Mouse (Mus musculus) G1E-ER4 (cell line): ENCODE data around the gene Gtsf1. TPM values are rescaled to one million over a fixed set of nuclear protein-coding genes. Genes with fewer than 3 reads are reported as not detected.

ENCODE experiments used
- GATA1 ChIP-seq: IDR thresholded peaks from one replicate; pipeline ENCODE4 v1.8.0; 2012; ENCODE audit warnings: low read length, inconsistent platforms
- polyA plus RNA-seq: library from polyadenylated mRNA; stranded (reverse); fragments of >175 nt; gene quantifications from 2 replicates; pipeline ENCODE4 v1.2.3, GENCODE M21; 2012

The Gtsf1 gene
- polyA plus RNA-seq, 1 experiment, result not detected

DNA sequence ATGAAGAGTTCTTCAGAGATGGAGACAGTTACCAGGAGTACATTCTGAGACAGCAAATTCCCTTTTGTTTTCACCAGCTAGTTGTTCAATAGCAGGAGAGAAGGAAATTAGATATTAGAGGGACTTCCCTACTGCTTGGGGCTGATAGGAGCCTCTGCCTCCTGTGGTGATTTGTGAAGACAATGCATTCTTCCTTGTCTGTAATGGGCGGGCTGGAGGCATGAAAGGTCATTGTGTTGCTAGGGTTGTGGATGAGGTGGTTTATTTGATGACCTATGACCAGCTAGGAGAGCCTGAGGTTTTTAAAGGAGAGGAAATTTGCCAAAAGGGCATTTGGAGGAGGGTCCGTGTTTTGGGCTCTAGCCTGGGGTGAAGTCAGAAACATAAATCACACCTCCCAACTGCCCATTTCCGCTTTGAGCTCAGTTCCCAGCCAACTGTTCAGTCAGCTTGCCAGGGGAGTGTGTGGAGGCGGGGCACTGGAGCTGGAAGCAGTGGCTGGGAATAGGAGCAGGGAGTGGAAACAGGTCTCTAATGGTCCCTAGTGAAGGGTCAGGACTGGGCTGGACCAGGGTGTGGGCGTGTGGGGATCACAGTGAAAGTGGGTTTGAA lies 47.4 kb downstream of the Gtsf1 start:
- TF ChIP-seq GATA1, result no peak

DNA sequence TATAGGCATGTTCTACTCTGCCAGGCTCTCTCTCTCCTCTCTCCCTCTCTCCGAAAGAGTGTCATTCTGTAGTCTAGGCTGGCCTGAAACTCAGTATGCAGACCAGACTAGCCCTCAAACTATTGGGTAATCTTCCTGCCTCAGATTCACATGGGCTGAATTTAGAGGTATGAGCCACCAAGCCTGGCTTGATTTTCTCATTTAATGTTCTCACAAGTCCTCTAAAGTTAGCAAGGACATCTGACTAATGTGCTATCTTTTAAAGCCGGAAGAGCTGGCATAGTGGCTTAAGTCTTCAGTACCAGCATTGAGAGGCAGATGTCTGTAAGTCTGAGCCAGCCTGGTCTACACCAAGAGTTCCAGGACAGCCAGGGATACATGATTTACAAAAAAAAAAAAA lies 48.2 kb downstream of the Gtsf1 start:
- no peak for TF ChIP-seq GATA1

DNA sequence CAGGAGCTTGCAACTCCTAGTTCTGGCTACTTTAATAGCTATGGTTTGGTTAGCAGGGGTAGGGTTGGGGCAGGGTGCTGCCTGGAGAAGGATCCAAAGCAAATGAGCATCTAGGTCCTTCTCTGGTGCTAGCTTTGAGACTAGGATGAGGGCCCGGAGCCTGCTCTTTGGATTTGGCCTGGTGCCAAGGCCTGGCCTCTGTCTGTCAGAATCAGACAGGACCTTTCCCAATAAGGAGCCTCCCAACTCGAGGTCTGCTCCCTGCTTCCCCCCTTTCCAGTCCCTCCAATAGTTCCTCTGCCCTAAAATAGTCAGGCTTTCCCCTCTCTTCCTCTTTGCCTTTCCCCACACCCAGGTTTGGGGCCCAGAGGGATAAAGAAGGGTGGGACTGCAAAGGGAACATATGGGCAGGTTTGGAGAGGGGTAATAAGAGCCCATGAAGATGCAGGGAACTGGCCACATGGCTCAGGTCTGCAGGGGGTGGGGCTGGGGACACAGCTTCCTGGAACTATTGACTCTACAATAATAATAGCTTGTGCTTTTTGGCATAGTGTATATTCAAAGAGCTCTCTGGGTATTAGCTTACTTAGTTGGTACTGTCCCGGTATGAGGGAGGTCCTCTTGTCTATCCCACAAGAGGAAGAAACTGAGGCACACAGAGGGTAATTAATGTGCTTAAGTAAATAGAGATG lies 51.5 kb downstream of the Gtsf1 start:
- no peak for TF ChIP-seq GATA1

DNA sequence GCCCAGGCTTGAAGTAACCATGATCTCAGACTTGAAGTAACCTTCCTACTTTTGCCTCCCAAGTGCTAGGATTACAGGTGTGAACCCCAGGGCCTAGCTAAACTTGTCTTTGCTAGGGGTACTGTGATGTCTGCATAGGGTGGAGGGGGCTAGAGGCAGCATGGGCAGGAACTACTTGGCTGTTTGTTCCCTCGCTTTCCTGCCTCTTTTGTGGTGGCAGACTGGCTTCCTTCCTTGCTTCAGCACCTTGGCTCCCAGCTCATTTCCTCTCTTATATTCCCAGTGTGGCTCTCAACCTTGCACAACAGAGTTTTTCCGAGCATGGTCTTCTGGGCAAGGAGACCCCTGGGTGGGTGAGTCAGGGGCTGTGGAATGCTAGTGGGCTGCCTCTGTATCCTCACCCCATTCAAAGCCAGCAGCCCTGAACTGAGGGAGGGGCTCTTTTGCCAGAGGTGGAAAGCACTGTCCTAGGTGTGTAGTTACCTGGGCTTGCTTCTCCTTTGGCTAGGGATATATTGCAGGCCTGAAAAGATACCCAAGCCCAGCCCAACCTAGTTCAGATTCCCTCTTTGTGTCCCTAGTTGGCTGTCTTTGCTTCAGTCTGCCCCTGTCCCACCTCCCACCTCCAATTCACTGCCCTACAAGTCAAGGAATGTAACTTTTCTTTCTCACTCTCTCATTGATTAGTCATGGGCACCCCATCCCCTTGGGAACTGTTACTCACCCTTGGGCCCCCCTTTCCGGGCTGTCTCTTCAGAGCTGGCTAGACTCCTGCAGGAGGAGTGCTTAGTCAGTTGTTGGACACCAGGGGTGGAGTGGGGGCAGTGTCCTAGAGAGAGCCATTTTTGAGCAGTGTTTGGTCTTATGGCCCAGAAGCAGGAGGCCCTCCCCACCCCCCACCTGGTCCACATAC lies 52.3 kb downstream of the Gtsf1 start:
- no peak for TF ChIP-seq GATA1

DNA sequence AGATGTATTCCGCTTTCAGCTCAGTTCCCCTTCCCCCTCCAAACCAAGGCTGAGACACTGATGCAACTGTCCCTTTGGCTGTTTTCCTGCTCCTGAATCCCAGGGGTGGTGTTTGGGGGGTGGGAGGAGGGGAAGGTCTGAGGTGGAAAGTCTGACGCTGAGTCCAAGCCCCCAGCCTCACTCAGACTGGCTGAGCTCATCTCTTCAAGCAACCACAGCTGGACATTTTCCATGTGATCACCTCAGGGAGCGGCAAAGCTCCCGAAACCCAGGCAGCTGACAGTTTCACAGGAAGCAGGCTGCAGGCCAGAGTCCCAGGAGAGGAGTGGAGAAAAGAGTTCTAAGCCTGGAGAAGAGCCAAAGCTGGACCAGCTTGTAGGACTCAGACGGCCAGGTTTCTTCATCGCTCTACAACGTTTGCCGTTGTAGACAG lies 53.4 kb downstream of the Gtsf1 start:
- no peak for TF ChIP-seq GATA1

DNA sequence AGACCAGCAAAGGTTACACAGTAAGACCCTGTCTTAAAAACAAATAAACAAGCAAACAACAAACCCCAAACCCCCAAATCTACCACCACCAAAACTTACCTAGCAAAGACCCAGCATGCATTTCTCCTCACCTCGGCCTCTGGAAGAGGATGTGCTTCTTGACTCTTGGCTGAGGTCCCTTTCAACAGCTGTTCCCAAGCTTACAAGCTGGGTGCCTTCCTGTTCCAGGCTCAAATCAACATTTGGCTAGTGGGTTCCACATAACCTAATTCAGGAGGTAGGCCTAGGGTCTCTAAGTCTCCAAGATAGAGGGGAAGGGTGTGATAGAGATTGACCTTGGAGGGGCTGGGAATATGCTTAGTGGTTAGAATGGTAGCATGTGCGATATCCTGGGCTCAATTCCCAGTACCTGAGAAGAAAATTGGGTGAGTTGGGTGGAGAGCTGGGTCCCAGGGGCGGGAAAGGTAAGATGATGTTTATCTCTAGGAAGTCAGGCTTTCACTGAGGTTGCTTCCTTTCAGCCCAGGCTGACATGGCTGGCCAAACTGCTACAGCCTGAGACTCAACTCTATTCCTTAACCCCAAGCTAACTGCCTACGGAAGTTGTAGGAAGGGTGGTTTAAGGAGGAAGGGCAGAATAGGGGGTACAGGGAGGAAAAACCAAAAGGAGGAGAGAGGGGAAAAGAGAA lies 55.0 kb downstream of the Gtsf1 start:
- TF ChIP-seq GATA1, result no peak

DNA sequence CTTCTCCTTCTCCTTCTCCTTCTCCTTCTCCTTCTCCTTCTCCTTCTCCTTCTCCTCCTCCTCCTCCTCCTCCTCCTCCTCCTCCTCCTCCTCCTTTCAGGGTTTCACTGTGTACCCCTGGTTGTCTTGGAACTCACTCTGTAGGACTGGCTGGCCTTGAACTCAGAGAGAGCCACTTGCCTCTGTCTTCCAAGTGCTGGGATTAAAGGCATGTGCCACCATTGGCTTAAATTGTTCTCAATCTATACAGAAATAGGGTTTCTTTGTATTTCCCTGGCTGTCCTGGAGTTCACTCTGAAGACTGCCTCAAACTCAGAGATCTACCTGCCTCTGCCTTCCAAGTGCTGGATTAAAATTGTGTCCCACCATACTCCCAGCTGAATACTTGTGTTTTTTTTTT lies 57.8 kb downstream of the Gtsf1 start:
- no peak for TF ChIP-seq GATA1

DNA sequence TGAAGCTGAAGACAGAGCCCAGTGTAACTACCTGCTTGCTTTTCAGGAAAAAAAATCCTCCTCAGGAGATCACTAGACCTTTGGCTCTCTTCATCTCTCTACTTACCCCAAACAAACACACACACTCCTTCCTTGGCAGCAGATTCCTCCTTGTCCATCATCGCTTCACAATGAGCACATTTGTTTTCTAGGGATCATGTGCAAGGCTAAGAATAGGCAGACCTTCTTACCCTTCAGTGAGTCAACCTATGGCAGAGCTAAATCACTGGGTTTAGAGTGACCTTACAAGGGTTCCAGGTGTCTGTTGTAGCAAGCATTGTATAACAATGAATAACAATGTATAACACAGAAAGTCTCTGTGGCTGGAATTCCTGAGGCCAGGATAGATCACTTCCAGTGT lies 58.5 kb downstream of the Gtsf1 start:
- TF ChIP-seq GATA1, result no peak

DNA sequence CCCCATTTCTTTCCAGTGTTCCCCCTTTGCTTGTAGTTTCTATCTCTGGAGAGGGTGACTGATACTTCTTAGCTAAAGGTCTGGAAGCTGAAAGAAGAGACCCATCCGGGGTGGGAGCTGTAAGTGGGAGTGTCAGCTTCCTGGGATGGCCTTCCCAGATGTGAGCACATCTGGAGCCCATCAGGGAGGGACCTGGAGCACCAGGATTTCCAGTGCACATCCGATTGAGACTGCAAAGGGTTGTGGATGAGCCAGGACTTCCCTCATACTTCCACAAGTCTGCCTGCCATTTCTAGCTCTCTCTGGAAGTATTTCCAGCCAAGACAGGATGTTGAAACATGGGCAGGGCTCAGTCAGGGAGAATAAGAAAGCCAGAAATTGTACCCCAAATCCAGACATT lies 59.1 kb downstream of the Gtsf1 start:
- no peak for TF ChIP-seq GATA1

DNA sequence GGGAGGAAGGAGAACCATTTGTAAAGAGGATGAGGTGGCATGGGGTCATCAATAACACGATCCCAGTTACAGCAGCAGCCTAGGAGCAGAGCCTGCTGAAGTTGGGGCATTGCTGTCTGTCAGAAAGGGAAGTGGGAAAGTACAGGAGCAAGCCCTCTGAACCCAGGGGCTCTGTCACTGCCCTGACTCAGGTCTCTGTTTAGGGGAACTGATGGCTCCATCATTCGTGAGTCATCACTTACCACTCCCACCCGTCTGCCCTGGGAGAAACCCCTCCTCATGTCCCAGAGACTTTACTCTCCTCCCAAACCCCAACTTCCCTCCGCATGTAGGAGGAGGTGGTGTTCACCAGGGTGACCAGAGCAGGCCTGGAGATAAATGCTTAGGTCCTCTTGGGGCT lies 59.8 kb downstream of the Gtsf1 start:
- TF ChIP-seq GATA1, result no peak

DNA sequence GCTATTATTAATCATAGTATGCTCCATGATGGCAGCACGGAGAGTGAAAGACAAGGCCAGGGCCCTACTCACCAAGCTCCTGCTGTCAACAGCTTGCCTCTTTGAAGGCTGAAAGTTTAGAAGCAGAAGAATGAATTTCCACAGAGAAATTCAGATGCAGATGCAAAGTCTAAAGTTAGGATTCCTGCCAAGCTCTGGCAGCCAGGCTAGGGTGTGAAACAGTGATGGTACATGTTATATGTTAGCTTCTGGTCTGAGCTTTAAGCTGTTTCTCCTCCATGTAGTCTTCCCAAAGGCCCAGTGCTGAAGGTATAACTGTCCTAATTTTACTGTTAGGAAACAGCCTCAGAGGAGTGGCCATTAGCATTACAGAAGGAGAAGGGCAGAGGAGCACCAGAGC lies 61.1 kb downstream of the Gtsf1 start:
- TF ChIP-seq GATA1, result no peak

DNA sequence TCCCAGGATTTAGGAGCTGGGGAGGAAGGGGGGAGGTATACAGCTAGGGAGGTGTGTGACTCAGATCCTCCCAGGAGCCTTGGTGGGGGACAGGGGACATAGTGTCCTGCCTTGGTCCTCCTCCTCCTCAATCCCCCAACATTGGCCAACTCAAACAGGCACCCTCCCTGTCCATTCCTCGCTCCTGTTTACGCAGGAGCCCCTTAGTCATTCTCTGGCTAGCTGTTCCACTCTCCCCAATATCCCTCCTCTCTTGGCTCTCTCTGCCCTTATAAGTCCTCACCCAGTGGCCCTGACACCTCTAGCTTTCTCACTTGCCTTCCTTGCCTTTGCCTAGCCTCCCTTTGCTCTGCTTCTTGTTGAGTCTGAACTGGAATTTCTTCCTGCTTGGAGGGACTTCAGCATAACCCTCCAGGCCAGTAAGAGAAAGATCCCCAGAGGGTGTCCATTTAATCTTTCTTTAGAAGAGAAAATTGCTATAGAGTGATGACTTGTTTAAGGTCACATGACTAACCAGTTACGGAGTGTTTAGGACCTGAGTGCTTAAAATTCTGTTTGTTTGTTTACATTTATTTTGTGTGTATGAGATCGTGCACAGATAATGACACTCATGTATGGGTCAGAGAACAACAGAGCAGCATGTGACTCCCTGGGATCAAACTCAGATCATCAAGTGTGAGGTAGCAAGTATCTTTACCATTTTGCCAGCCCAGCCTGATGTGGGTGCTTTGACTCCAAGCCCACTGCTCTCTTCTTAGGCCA lies 61.9 kb downstream of the Gtsf1 start:
- no peak for TF ChIP-seq GATA1

DNA sequence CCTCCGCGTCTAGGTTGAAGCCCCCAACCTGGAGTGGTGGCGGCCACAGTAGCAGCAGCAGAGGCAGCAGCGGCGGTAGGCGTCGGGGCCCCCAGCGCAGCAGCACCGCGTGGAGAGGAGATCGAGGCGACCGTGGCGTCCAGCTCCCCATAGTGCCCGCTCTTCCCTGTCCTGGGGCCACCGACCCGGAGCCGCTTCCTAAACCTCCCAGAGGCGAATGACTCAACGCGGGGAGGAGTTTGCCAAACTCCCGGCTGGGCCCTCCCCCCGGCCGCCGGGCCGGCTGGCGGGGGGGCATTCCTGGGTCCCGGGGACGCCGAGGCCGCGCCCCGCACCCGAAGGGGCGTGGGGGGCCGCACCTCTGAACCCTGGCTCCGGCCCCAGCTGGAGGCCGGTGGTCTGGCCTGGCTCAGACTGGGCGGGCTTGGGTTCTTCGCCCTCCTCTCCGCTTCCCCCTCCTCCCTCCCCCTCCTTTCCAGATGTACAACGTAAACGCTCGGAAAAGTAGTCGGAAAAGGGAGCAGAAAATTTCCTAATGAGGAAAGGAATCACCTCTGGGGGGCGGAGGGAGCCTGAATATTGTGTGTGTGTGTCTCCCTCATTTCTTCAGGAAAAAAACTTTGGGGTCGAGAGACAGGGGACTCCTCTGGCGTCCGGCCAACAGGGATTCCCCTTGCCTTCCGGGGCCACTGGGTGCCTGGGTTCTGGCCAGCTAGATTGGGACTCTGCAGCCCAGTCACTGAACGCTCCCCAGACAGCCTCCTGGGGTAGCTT lies 63.7 kb downstream of the Gtsf1 start, which contains the start of gene Itga5:
Itga5 (minus strand) TSS at position 388 of the 774 bp plus-strand sequence.
- no peak for TF ChIP-seq GATA1
